Mouse (Mus musculus) heart, postnatal 14 days (tissue): Measurements from ENCODE around the gene Capn7. TPM values are rescaled to one million over a fixed set of nuclear protein-coding genes. Genes with fewer than 3 reads are reported as not detected.

ENCODE experiments used
- DNase-seq, 2 experiments: peaks; one replicate each; pipeline ENCODE4 v3.0.0; 2021 to 2022
- intact Hi-C: fragments of 180-260 bp; cut with DNase I; formaldehyde crosslinking; loops from one replicate; pipeline ENCODE4 v1.15.1; 2025
- total RNA-seq, 2 experiments: library from RNA; stranded (reverse); gene quantifications; 2 replicates each; pipeline ENCODE4 v1.2.3; 2021

The Capn7 gene
- total RNA-seq, 2 experiments from 2014 or later, result 31.3 to 31.5 TPM

- intact Hi-C loops, result no loop called here
Measured at GRCm38 (mm10) chr14:31407911-31408604, 71.6 kb downstream of the Capn7 start.

GRCm38 (mm10) chr14:31408666-31409065, 72.2 kb downstream of the Capn7 start:
- intact Hi-C loops, result no loop called here
- no peak for DNase-seq

More at GRCm38 (mm10) chr14:31407911-31408604, 71.6 kb downstream of the Capn7 start:
- DNase-seq, result no peak

- intact Hi-C loops, result no loop called here
- no peak for DNase-seq
Measured at GRCm38 (mm10) chr14:31410123-31410724, 73.8 kb downstream of the Capn7 start.

GRCm38 (mm10) chr14:31410737-31411136, 74.3 kb downstream of the Capn7 start:
- intact Hi-C loops, result no loop called here
- no peak for DNase-seq

- intact Hi-C loops, result no loop called here
- DNase-seq, result peak; percentile 64 to 67
Measured at GRCm38 (mm10) chr14:31412651-31413056, 76.2 kb downstream of the Capn7 start.

- intact Hi-C loops, result no loop called here
- no peak for DNase-seq
Measured at GRCm38 (mm10) chr14:31413475-31414086, 77.1 kb downstream of the Capn7 start.

GRCm38 (mm10) chr14:31414235-31414966, 78.0 kb downstream of the Capn7 start:
- intact Hi-C loops, result no loop called here
- no peak for DNase-seq

GRCm38 (mm10) chr14:31414967-31415376, 78.5 kb downstream of the Capn7 start:
- DNase-seq, result peak in 1 of 2 experiments; percentile 50
- intact Hi-C loops, result no loop called here

- DNase-seq, result no peak
- intact Hi-C loops, result no loop called here
Measured at GRCm38 (mm10) chr14:31416411-31416810, 80.0 kb downstream of the Capn7 start.

GRCm38 (mm10) chr14:31416835-31417549, 80.6 kb downstream of the Capn7 start:
- DNase-seq, result no peak
- intact Hi-C loops, result no loop called here

GRCm38 (mm10) chr14:31419279-31419678, 82.8 kb downstream of the Capn7 start:
- DNase-seq, result peak in 1 of 2 experiments; percentile 2
- intact Hi-C loops, result no loop called here

- intact Hi-C loops, result no loop called here
- no peak for DNase-seq
Measured at GRCm38 (mm10) chr14:31420135-31420534, 83.7 kb downstream of the Capn7 start.

GRCm38 (mm10) chr14:31420562-31420961, 84.1 kb downstream of the Capn7 start:
- intact Hi-C loops, result no loop called here

GRCm38 (mm10) chr14:31420985-31421384, 84.5 kb downstream of the Capn7 start:
- intact Hi-C loops, result no loop called here
- no peak for DNase-seq

More at GRCm38 (mm10) chr14:31420562-31420961, 84.1 kb downstream of the Capn7 start:
- DNase-seq, result no peak

Other genes with a start within 250 kb of the Capn7 start
- gene Smim4, start 207.7 kb upstream of the Capn7 start, total RNA-seq, result 10 to 100 TPM; 74.1 to 83.9 TPM
- gene Nt5dc2, start 205.6 kb upstream of the Capn7 start, total RNA-seq, result 10 to 100 TPM; 23.5 to 28.2 TPM
- gene Stab1, start 168.0 kb upstream of the Capn7 start, total RNA-seq, result 10 to 100 TPM; 74.5 to 78.7 TPM
- 1,000 to 10,000 TPM; 4,401 to 4,949 TPM for gene Tnnc1, start 128.3 kb upstream of the Capn7 start, total RNA-seq
- gene Nisch, start 119.7 kb upstream of the Capn7 start, total RNA-seq, result 100 to 1,000 TPM; 185 to 197 TPM
- 10 to 100 TPM; 17.4 to 22.2 TPM for gene Sema3g, start 118.8 kb upstream of the Capn7 start, total RNA-seq
- gene Phf7, start 85.3 kb upstream of the Capn7 start, total RNA-seq, result 1 to 10 TPM; 4.3 to 4.6 TPM
- gene Bap1, start 85.2 kb upstream of the Capn7 start, total RNA-seq, result 10 to 100 TPM; 47.3 to 47.5 TPM
- under 1 TPM; 0.07 to 0.14 TPM for gene Dnah1, start 12.7 kb upstream of the Capn7 start, total RNA-seq
- 10 to 100 TPM; 44.4 to 47.3 TPM for gene Sh3bp5, start 99.4 kb downstream of the Capn7 start, total RNA-seq
- 10 to 100 TPM; 12.2 to 12.6 TPM for gene Eaf1, start 157.8 kb downstream of the Capn7 start, total RNA-seq
- gene Mettl6, start 158.4 kb downstream of the Capn7 start, total RNA-seq, result 10 to 100 TPM; 11.6 to 12.3 TPM